Mouse (Mus musculus) adrenal gland, adult 8-10 months (tissue): ENCODE data around the gene Eml4. TPM values are rescaled to one million over a fixed set of nuclear protein-coding genes. Genes with fewer than 3 reads are reported as not detected.

Experiments used
- DNase-seq: peaks from one replicate; pipeline ENCODE4 v3.0.0; 2022
- total RNA-seq, 4 experiments: library from RNA; stranded (reverse); gene quantifications; 2 replicates each; pipeline ENCODE4 v1.2.4; 2022

Gene Eml4
- total RNA-seq, 4 experiments from 2014 or later: 19.0 to 25.1 (median 22.4) TPM

- no peak for DNase-seq
Measured at GRCm38 (mm10) chr17:83382752-83383151, 32.0 kb downstream of the Eml4 start.

GRCm38 (mm10) chr17:83384981-83385380, 34.2 kb downstream of the Eml4 start:
- DNase-seq: no peak

GRCm38 (mm10) chr17:83387161-83387560, 36.4 kb downstream of the Eml4 start:
- no peak for DNase-seq

GRCm38 (mm10) chr17:83394013-83394412, 43.3 kb downstream of the Eml4 start:
- DNase-seq: no peak

- no peak for DNase-seq
Measured at GRCm38 (mm10) chr17:83397571-83398100, 46.9 kb downstream of the Eml4 start.

GRCm38 (mm10) chr17:83398756-83399155, 48.0 kb downstream of the Eml4 start:
- DNase-seq: no peak

- no peak for DNase-seq
Measured at GRCm38 (mm10) chr17:83430607-83431006, 79.9 kb downstream of the Eml4 start.

GRCm38 (mm10) chr17:83443406-83443805, 92.7 kb downstream of the Eml4 start:
- DNase-seq: no peak

- DNase-seq: no peak
Measured at GRCm38 (mm10) chr17:83449583-83449982, 98.9 kb downstream of the Eml4 start.

- no peak for DNase-seq
Measured at GRCm38 (mm10) chr17:83451367-83451766, 100.6 kb downstream of the Eml4 start.

GRCm38 (mm10) chr17:83451796-83452195, 101.1 kb downstream of the Eml4 start:
- DNase-seq: no peak

GRCm38 (mm10) chr17:83452451-83452850, 101.7 kb downstream of the Eml4 start:
- no peak for DNase-seq

- DNase-seq: no peak
Measured at GRCm38 (mm10) chr17:83453587-83453986, 102.9 kb downstream of the Eml4 start.

GRCm38 (mm10) chr17:83457271-83457670, 106.5 kb downstream of the Eml4 start:
- DNase-seq: no peak

GRCm38 (mm10) chr17:83465969-83466368, 115.2 kb downstream of the Eml4 start:
- DNase-seq: no peak

GRCm38 (mm10) chr17:83466697-83467251, 116.0 kb downstream of the Eml4 start:
- peak; percentile 19 for DNase-seq

- DNase-seq: no peak
Measured at GRCm38 (mm10) chr17:83469586-83469985, 118.9 kb downstream of the Eml4 start.

GRCm38 (mm10) chr17:83477089-83477488, 126.4 kb downstream of the Eml4 start:
- DNase-seq: no peak

- DNase-seq: no peak
Measured at GRCm38 (mm10) chr17:83481551-83481950, 130.8 kb downstream of the Eml4 start.

- DNase-seq: no peak
Measured at GRCm38 (mm10) chr17:83482817-83483536, 132.2 kb downstream of the Eml4 start.

GRCm38 (mm10) chr17:83483784-83484183, 133.1 kb downstream of the Eml4 start:
- no peak for DNase-seq

GRCm38 (mm10) chr17:83487762-83488161, 137.0 kb downstream of the Eml4 start:
- DNase-seq: no peak

GRCm38 (mm10) chr17:83498889-83499288, 148.2 kb downstream of the Eml4 start:
- no peak for DNase-seq

GRCm38 (mm10) chr17:83499692-83500091, 149.0 kb downstream of the Eml4 start:
- DNase-seq: no peak
